Mouse (Mus musculus) neutrophil, adult 5-6 weeks (primary cell): ENCODE results near the gene Arhgap28. TPM values are rescaled to one million over a fixed set of nuclear protein-coding genes. Genes with fewer than 3 reads are reported as not detected.
"Not testable (repeated sequence)": the region's sequence is repeated elsewhere in the genome, so short reads cannot be mapped to it uniquely, and the experiment has no call there.

Experiments used
- ATAC-seq: fragments of 151-379, 151-347 bp; 2 replicates; pipeline ENCODE4 v1.8.0; 2017; ENCODE audit warnings: mild to moderate bottlenecking, moderate TSS enrichment; ENCODE audit not compliant: insufficient number of reproducible peaks, poor library complexity, low FRiP score, severe bottlenecking; ENCODE audit errors: extremely low read depth
- total RNA-seq: library from RNA; stranded (forward); fragments of 200-1000 nt; gene quantifications from 2 replicates; pipeline ENCODE4 v1.2.3, GENCODE M21; 2017

Arhgap28 gene
- total RNA-seq, 1 experiment from 2014 or later: 1.3 TPM

DNA sequence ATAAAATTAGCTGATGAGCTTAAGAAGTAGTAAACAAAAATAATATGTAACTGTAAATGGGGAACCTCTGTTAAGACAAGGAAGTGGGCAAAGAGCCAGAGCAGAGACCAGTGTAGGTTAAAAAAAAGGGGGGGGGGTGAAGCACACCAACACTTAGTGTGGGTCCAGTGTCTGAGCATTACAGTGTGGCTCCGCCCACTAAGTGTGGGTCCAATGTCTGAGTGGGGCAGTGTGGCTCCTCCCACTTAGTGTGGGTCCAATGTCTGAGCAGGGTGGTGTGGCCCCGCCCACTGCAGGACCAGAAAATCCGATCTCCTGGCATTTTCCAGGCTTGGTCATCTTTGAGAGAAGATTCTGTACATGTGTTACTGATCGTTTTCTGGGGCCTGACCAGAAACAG lies 101.1 kb downstream of the Arhgap28 start:
- no peak for ATAC-seq

DNA sequence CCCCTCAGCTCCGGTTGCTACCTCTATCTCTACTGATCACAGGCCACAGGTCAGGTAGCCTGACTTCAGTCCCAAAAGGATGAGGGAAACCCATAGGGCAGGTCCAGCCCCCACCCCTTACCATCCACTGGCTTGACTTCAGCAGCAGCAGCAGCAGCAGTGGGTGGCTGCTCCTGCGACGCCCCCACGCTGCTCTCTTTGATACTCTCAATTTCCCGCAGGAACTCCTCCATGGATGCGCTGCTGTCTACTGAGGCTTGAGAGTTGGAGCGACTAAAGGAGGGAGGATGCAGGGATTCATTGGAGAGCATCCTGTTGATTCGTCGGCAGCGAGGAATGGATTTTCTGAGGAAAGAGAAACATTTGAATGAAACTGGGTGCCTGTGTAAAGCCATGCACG lies 102.8 kb downstream of the Arhgap28 start:
- ATAC-seq: no peak

DNA sequence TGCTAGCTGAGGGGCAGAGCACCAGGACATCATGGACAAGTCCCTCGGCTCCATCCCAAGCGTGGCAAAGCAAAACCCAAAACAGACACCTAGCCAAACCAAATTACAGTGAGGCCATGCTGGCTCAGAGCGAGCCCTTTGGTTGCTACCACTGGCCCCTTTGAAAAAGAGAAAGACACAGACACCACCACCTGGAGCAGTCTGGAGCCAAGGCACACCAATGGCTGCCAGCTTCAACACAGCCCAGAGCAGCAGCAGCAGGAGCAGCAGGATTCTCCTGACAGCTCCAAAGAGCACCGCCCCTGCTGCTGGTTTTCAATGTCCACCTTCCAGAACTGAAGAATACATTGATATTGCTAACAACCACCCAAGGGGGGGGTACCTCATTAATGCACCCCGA lies 104.5 kb downstream of the Arhgap28 start:
- ATAC-seq: no peak

GRCm38 (mm10) chr17:67896413-67896812 lies 107.5 kb downstream of the Arhgap28 start:
- ATAC-seq: no peak

- no peak for ATAC-seq
These were observed 114.2 kb downstream of the Arhgap28 start for GRCm38 (mm10) chr17:67889481-67890325.

- no peak for ATAC-seq
These were observed 115.8 kb downstream of the Arhgap28 start for GRCm38 (mm10) chr17:67888081-67888480.

DNA sequence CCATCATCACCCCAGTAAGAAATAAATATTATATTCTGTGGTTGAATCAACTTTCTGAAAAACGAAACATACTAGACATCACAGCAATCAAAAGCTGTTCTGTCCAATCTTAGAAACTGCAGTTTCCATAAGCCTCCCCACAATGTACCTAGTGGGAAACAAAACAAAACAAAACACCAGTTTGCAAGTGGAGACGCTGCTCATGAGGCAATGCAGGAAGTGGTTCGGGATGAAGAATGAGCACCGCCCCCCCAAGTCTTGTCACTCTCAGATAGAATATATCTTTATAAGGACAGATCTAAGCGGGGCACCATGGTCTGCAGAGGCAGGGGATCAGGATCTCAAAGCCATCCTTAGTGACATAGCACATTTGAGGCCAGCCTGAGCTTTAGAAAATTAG lies 117.6 kb downstream of the Arhgap28 start:
- no peak for ATAC-seq

DNA sequence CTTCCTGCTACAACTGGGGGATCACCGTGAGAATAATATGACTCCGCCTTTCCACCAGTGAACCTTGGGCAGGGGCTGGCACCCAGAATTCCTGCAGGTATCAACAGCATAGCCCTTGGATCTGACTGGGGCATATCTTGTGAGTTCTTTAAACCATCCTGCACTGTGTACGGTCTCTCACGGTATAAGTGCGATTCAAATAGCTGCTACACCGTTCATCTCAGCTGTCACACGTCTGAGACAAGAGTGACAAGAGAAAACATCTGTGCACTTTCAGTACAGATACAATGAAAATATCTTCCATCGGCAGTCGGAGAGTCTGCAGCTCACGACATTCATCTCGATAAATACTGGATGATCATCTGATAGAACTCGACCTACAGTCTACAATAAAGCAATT lies 126.3 kb downstream of the Arhgap28 start:
- no peak for ATAC-seq

DNA sequence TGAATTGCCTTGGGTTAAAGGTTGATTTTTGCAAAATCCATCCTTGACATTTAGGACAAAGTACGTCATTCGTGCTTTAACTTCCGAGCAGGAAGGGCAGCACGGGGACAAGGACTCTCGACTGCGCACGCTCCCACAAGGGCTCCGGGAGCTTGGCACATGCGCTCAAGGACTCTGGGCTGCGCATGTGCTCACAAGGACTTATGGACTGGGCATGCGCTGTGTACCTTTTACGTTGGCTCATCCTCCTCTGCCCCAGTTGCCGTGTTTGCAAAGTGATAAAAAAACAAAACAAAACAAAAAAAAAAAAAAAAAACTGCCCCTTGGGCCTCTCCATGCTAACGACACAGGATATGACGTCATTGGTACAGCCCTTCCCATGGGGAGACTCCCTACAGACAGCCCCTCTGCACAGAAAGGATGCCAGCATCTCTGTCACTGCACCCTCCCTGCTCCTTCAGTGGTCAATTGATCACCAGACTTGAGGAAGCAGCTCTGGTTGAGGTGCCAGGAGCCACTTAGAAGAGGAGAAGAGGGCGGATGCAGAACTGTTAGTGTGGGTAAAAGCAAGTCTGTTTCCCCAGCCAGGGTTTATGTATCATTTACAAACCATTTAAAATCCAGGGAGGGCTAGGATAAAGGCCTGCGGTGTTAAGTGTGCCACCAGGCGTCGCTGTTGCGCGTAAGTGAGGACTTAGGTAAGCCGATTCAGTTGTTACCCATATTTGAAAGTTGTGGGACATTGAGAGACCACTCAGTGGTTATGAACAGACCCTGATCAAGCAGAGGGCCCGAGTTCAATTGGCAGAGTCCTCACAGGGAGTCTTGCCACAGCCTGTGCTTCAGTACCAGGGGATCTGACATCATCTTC lies 134.0 kb downstream of the Arhgap28 start:
- no peak for ATAC-seq

GRCm38 (mm10) chr17:67866541-67867241 lies 137.2 kb downstream of the Arhgap28 start:
- ATAC-seq: no peak

DNA sequence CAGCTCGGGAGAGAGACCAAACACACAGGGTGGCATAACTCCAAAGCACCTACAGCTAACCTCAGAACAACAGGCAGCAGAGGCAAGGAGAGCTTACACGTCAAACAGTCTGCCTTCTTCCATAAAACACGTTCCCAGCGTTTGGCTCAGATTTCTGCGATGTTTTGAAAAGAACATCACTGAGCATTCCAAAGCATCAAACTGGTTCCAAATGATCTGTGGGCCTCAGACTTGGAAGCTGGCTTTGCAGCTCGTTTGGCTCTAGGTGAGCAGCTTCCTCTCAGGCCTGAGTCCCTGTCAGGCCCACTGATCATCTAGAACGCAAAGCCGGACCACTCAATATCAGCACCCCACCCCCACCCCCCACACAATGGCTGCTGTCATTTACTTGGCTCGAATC lies 137.9 kb downstream of the Arhgap28 start:
- no peak for ATAC-seq

GRCm38 (mm10) chr17:67864912-67865311 lies 139.0 kb downstream of the Arhgap28 start:
- ATAC-seq: no peak

- no peak for ATAC-seq
These were observed 139.6 kb downstream of the Arhgap28 start for GRCm38 (mm10) chr17:67864363-67864762.

GRCm38 (mm10) chr17:67861744-67862535 lies 142.0 kb downstream of the Arhgap28 start:
- ATAC-seq: no peak

DNA sequence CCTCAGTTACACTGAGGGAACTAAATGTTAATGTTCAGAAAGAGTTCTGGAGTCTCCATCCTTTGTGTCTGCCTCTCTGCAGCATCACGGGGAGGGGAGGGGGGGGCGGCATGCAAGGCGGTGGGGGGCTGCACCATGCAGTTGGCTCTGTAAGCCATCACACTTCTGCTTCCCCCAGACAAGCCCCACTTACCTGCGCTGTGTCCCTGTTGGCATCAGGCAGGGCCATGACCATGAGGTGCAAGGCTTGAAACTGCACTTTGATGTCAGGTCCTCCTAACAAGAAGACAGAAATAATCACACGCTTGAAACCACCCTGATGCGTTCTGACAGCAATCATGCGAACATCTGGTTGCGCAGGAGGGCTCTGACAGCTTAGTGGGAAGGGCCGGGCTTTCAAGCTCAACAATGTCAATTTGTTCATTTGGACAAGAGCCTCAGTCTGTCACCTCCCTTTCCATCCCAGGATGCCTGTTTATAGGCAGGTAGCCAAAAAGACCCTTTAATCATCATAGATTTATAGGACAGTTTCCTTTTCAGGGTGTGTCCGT lies 142.8 kb downstream of the Arhgap28 start:
- no peak for ATAC-seq

DNA sequence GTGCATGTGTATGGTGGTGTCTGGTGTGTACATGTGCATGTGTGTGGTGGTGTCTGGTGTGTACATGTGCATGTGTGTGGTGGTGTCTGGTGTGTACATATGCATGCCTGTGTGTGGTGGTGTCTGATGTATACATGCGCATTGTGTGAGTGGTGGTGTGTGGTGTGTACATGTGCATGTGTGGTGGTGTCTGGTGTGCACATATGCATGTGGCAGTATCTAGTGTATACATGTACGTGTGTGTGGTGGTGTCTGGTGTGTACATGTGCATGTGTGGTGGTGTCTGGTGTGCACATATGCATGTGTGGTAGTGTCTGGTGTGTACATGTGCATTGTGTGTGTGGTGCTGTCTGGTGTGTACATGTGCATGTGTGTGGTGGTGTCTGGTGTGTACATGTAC lies 162.4 kb downstream of the Arhgap28 start:
- ATAC-seq: not testable (repeated sequence)

DNA sequence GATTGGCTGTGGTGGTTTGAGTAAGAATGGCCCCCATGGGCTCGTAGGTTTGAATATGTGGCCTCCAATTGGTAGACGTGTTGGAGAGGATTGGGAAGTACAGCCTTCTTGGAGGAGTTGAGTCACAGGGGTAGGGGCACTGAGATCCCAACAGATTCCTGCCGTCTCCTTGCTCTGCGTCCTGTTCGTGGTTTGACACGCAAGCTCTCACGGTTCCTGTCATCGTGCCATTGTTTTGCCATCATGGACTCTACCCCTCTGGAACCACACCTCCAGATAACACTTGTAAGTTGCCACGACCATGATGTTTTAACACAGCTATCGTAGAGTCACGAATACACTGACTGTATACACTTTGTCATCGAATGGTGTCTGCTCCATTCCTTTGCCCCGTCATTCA lies 165.0 kb downstream of the Arhgap28 start:
- ATAC-seq: no peak

GRCm38 (mm10) chr17:67837351-67838090 lies 166.4 kb downstream of the Arhgap28 start:
- no peak for ATAC-seq
